Mouse (Mus musculus): ENCODE data around the gene Stac3.
A peak's percentile ranks its signal among the peaks of the same experiment; 100 is the strongest.

Stac3 gene

DNA sequence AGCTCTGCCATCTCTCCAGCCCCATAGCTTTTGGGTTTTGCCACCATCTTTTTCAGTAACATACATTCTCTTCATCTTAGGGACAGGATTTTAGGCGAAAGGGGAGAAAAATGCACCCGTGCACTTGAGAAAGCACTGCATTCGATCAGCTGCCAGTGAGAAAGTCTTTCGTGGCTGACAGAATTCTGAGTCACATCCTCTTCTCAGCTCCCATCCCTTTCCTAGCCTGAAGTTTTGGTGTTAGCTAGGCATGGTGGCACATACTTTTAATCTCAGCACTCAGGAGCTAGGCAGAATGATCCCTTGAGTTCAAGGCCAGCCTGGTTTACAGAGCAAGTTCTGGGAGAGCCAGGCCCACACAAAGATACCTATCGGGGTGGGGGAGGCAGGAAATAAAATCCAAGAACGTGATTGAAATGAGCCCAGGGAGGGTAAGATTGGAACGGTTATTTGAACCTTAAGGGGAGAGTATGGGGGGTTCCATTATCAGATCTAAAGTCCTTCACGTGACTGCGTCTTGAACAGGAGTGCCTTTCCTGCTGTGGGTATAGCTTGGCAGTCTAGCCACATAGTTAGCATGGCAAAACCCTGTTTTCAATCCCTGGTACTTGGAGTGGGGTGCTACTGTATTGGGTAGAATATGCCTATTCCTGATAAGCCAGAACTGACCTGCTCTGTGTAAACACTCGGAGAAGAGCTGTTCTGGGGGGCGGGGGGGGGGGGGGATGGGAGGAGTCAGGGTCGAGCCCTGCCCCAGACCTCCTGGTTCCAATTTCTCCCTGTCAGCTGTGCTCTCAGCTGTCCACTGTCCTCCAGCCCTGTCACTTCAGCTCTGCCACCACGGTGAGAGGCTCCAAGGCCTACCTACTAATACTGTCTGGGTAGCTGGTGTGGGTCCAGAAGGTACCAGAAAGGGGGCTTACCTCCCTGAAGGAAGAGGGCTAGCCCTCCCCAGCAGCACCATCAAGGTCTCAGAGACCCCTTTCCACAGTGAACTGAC, at the start of gene Stac3:
Stac3 (plus strand) TSS at position 793 of the 1,000 bp plus-strand sequence.
- no peak for DNase-seq (ENCODE audit: extremely low spot score)

DNA sequence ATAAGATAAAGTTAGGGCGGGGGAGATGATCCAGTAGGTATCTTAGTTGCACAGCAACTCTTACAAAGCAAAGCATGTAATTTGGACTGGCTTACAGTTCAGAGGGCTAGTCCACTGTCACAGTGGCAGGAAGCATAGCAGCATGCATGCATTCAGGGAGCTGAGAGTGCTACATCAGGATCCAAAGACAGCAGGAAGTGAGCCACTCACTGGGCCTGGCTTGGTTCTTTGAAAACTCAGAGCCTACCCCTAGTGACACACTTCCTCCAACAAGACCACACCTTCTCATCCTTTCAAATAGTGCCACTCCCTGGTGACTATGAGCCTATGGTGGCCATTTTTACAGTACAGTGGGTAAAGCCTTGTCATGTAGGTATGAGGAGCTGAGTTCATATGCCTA, 47.8 kb upstream of the Stac3 start:
- no peak for DNase-seq (ENCODE audit: extremely low spot score)

DNA sequence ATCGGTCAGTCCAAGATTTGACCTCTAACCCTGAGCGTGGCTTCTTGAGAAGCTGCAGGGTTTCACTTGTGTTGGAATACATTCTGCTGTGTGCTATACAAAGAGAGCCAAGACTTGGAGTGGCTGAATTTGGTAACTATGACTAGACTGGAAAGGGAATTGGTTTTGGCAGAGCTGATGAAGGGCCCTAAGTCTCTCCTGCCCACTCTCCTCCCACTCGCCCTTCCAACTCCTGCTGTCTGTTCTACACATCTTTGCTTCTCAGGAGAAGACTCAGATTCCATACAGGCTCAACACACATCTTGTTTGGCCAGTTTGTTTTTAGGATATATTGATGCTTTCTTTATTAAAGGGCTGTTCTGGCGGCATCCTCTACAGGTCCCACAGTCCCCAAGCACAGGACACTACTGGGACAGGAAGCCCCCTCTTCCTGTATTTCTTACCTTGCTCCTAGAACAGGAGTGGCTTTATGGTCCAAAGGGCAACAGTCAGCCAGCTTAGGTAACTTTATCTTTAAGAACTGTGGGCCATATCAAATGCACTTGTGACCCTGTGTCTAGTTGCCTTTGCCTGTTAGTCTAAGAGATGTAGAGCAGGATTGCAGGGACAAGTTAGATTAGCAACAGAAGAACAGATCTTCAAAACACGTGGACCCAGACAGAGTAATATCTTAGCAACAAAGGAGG, 38.9 kb upstream of the Stac3 start:
- DNase-seq (ENCODE audit: extremely low spot score): no peak

DNA sequence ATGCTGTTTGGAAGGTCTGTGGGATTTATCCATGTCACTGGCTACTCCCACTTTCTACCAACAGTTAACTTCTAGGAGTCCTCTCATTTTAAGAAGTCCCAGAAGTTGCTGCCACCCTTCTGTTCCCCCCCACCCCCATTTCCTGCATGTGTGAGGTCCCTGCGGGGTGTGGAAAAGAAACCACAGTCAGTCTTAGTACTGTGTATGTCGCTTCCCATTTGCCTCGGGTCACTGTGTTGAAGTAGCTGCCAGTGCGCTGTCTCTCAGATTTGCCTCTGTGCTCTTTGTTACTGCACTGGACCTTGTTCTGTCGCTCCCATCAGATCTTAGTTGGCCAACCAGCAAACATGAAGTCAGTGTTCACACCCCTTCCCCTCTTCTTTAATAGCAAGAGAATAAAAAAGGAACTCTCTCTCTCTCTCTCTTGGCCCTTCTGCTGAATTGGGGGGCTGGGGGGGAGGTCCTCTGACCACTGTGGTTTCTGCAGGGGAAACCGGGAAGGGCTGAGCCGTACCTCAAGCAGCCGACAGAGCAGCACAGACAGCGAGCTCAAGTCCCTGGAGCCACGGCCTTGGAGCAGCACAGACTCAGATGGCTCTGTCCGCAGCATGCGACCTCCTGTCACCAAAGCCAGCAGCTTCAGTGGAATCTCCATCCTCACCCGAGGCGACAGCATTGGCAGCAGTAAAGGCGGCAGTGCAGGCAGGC, 30.1 kb upstream of the Stac3 start:
- DNase-seq (ENCODE audit: extremely low spot score): peak; percentile 14

- DNase-seq (ENCODE audit: extremely low spot score): no peak
Observed at GRCm38 (mm10) chr10:127472722-127473121, 28.8 kb upstream of the Stac3 start.

GRCm38 (mm10) chr10:127475175-127475574, 26.3 kb upstream of the Stac3 start:
- no peak for DNase-seq (ENCODE audit: extremely low spot score)

- no peak for DNase-seq (ENCODE audit: extremely low spot score)
Observed at GRCm38 (mm10) chr10:127476541-127476940, 24.9 kb upstream of the Stac3 start.

- no peak for DNase-seq (ENCODE audit: extremely low spot score)
Observed at GRCm38 (mm10) chr10:127477301-127477700, 24.2 kb upstream of the Stac3 start.

DNA sequence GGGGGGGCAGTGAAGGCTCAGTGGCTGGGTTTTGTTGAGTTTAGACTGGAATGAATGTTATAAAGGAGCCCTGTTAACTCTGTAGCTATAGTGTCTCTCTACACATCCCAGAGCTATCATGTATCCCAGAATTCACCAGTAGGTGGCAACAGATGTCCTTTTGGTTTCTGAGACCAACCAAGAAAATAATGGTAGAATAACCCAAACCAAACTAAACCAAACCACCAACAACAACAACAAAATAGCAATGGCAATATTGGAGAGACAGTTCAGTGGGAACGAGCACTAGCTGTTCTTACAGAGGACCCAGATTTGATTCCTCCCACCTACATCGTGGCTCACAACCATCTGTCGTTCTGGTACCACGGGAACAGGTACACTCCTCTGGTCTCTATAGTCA, 22.4 kb upstream of the Stac3 start:
- DNase-seq (ENCODE audit: extremely low spot score): peak; percentile 17

DNA sequence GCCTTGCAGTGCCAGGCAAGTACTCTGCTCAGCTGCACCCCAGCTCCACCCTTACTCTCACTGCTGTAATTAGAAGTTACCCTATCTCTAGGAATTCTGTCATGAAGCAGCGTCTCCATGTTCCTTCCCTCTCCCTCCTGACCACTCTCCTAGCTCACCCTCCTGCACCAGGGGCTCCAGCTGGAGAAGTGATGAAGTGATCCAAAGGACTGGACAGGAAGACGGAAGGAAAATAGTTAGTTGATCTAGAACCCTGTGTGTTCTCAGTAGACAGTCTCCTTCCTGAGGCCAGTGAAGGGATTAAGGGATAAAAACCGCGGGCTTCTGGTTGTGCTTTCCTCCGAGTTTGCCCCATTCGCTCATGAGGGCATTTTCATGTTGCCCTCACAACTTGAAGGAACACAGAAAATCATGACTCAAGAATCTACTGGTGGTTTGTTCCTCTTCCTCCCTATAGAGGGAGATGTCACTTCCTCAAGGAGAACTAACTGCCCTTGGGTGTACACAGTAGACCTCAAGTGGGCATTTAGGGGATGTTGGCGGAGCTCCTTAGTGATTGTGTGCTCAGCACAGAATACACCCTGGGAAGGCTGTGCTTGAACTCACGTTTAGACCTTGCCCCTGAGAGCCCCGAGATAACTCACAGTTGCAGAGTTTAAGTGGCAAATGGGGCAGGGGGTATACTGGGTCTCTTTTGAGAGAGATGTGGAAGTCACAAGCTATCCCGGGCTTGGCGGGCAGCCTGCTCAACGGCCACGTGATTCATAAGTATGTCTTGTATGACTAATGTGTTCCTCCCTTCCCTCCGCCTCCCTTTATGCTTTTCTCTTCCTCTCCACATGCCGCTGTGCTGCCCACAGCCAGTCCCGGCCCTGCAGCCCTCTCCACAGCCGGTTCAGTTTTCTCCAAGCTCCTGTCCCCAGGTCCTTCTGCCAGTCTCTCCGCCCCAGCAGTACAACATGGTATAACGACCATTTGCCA, 20.4 kb upstream of the Stac3 start:
- no peak for DNase-seq (ENCODE audit: extremely low spot score)

GRCm38 (mm10) chr10:127485235-127485634, 16.3 kb upstream of the Stac3 start:
- DNase-seq (ENCODE audit: extremely low spot score): no peak

GRCm38 (mm10) chr10:127488856-127489255, 12.6 kb upstream of the Stac3 start:
- no peak for DNase-seq (ENCODE audit: extremely low spot score)

DNA sequence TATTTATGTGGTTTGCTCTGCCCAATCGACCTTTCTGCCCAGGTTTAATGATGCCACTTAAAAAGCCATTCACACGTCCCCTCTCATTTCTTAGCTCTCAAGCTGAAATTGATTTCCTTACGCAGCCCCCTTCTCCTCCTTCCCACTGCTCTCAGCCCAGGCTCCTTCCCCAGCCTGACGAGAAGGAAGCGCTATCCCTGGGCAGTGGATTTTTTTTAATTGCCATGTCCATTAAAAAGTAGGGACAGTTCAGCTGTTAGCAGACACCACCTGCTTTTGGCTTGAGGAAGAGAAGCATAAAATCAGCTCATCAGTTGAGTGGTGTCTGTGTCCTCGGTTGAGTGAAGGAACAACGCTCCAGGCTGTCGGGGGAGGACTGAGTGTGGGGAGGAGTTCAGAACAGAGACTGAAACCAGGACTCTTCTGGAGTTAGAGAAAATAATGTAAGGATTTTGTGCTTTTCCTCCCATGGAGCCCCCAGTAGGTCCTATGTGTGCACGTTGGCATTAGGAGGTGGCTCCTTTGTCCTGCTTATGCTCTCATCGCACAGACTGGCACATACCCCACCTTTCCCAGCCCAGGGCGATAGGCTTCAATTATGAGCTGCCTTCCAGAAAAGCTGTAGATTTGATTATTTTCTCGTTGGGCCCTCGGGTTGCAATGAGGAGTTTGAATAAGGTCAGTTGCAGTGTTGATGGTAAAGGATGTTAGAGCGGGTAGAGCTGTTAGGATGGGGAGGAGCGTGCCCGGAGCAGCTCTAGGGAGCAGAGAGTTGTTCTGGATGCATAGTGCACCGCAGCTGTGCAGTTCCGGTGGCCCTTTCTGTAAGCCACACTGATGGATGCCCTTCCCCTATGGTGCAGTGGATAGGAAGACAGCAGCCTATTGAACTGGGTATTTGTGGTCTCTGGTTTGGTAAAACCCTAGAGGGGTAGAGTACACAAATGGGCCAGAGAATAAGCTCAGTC, 11.0 kb upstream of the Stac3 start:
- no peak for DNase-seq (ENCODE audit: extremely low spot score)

DNA sequence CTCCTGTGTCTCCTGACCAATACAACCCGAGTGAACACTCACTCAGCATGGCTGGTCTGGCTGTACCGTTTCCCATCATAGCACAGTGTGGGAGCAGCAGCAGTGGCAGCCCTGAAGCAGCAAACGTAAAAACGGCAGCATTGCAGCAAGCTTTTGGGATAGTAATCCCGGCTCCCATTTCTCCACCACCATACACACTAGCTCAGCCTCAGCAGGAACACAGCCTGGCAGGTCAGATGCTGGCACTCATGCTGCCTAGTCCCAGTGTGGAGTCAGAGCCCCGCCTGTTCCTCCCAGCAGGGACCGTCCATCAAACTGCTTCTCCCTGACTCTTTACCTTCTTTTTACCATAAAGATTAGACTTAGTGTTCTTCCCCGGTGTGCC, 10.4 kb upstream of the Stac3 start:
- no peak for DNase-seq (ENCODE audit: extremely low spot score)

DNA sequence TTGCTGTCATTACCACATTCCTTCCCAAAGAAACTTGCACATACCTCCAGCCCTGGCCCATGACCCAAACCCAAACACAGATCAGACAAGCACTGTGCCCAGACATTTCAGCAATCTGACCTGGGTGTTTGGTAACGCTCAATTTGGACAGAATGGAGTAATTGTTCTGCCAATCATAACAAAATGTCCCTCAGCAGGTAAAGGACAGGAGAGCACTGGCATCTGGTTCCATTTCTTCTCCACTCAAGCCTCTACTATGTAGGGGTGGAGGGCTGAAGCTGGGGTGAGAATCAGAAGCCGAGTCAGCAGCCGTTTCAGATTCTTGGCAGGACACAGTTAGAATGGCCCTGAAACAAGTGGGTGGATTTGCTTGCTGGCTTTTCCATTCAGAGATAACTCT, 9.4 kb upstream of the Stac3 start:
- DNase-seq (ENCODE audit: extremely low spot score): no peak

- DNase-seq (ENCODE audit: extremely low spot score): no peak
Observed at GRCm38 (mm10) chr10:127496156-127496555, 5.3 kb upstream of the Stac3 start.

GRCm38 (mm10) chr10:127499516-127499915, 2.0 kb upstream of the Stac3 start:
- DNase-seq (ENCODE audit: extremely low spot score): no peak

DNA sequence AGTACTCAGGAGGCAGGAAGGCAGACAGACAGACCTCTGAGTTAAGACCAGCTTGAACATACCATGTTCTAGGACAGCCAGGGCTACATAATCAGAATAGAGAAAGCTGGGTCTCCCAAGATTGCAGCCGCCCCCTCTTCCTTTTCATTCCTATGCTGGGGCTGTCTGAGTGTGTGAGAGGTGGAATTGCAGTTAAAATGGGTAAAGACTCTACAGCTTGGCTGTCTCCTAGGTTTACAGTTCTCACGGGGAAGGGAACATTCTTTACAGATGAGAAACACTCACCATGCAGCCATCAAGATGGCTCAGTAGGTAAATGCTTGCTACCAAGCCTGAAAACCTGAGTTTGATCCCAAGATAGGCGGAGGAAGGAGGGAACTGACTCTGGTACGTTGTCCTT, 1.4 kb upstream of the Stac3 start:
- no peak for DNase-seq (ENCODE audit: extremely low spot score)

GRCm38 (mm10) chr10:127508239-127508638, 6.8 kb downstream of the Stac3 start:
- DNase-seq (ENCODE audit: extremely low spot score): peak; percentile 82
